Mouse (Mus musculus): ENCODE results near the gene Gnaq.
A peak's percentile ranks its signal among the peaks of the same experiment; 100 is the strongest.

Gene Gnaq

DNA sequence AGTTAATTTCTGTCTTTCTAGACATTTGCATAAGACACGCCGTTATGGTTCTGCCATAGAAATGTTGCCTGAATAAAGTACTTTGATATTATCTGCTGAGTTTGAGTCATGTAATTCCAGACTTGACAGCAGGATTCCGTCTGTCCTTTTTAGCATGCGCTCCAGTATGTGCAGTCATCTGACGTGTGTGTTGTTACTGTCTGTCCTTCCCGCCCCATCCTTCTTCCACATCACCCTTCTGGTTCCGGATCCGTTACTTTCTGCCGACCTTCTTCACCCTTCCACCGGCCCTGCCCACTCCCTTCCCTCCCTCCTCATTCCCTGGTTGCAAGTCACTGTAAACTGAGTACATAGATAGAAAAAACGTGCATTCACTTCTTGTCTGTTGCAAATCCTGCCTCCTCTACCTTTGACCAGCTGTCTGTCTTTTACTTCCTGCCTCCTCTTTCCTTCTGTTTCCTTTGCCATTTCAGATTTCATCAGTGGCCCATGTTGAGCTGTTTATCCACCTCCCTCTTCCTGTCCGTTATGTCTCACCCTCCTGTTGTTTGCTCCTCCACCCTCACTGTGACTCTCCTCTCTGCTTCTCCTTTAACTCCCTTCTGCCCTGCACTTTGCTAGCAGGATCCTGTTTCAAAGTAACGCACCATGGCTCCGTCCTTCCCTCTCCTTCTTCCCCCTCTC lies 185.6 kb downstream of the Gnaq start:
- no peak for DNase-seq (ENCODE audit: low spot score in 2 of 2)

DNA sequence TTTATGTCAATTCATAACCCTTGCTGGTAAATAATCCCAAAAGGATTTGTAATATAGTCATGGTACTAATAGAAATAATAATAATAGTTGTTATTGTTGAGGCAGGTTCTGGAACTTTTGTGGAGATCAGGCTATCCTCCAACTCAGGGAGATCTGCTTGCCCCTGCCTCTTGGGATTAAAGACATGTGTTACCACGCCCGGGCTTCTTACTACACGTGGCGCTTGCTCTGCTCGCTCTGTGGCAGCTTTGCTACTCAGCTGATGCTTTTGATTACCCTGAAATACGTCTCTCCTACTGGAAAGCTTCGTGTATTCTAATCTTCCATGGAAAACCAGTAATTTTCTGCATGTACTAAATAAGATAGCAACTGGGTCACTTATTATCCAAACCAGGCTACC lies 187.4 kb downstream of the Gnaq start:
- no peak for DNase-seq (ENCODE audit: low spot score in 2 of 2)

- no peak for DNase-seq (ENCODE audit: low spot score in 2 of 2)
Measured at GRCm38 (mm10) chr19:16322986-16323385, 190.4 kb downstream of the Gnaq start.

DNA sequence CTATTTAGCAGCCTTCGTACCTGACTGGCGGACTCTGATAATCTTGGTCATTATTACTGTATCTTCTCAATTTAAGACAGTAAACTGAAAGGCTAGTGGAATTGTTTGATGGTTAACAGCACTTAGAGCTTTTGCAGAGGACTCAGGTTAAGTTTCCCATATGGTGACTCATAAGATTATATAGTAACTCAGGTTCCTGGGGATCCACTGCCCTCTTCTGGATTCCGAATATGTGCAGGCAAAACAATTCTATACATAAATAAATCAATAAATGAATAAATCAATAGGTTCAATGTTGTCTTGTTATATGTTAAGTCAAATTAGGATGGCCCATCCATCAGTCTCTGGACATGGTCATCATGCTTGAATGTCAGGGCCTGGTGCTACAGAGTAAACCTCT lies 191.6 kb downstream of the Gnaq start:
- no peak for DNase-seq (ENCODE audit: low spot score in 2 of 2)

GRCm38 (mm10) chr19:16325911-16326310 lies 193.3 kb downstream of the Gnaq start:
- DNase-seq (ENCODE audit: low spot score in 2 of 2): no peak

DNA sequence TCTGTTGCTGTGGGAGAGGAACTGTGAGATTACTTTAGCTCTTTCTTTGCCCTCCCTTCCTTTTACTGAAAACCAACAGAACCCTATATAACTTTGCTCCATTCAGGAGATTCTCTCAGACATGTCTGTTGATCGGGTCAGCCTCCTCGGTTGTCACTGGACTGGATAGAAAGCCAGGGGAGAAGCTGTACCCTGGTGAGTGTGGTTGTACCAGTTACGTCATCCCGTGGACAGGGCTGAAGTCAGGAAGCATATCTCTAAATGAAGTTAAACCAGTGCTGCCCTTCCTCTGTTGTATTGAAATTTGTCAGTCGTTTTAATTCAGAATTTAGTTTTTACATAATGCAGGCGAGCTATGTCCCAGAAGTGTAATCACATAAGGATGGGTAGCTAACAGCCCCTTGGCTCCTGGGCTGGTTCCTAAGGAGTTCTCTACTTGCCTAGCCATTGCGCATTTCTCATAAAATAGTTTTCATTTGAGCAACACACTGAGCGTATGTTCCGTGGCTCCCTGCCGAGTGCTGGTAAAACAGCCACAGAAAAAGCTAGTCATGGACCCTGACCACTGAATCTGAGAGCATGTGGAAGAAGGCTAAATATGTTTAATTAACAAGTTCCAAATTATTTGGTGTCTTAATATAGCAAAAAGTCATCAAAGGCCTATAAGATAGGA lies 194.9 kb downstream of the Gnaq start:
- DNase-seq (ENCODE audit: low spot score in 2 of 2): no peak

DNA sequence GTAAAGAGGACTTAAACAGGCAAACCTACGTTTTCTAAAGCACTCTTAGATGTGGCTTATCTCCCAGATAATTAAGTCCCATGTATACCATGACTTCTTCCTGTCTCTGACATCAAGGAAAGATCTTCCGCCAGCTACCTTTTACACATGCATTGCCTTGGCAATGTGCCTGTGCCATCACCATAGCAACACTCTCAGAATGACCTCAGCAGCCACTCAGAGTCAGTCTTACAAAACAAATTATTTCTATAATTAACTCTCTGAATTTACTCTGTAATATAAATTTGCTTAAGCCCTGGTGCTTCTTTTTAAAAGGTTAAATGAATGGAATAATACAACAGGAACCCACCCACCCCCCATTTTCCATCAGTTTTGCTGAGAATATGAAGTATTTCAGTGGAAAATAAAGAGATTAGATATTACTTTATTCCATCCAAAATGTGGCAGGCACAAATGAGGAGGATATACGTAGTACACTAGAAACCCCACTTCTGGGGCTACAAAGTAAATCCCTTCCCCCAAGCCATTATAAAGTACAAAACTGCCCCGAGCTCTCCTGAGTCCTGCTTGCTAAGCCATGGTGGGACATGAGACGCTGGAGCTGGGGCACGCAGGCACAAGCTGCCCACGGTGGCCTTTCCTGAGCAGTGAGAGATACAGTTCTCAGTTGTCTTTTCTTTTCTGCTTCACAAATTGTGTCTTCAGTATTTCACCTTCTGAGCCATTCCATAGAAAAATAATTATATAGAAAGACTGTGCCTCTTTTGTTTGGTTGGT lies 195.6 kb downstream of the Gnaq start:
- peak; percentile 45 to 54 for DNase-seq (ENCODE audit: low spot score in 2 of 2)

DNA sequence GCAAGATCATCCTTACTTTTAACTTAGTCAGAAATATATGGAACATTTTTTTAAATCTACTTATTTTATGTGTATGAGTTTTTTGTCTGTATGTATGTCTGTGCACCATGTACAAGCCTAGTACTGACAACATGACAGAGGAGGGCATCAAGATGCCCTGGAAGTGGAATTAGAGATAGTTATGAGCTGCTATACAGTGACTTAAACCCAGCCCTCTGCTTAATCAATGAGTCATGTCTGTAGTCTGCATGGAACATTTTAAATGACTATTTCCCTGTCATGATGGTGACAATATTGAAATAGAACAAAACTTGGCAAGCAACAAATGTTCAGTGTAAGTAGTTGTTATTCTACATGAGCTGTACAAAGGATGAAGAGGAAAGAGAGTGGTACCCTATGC lies 196.4 kb downstream of the Gnaq start:
- DNase-seq (ENCODE audit: low spot score in 2 of 2): no peak

DNA sequence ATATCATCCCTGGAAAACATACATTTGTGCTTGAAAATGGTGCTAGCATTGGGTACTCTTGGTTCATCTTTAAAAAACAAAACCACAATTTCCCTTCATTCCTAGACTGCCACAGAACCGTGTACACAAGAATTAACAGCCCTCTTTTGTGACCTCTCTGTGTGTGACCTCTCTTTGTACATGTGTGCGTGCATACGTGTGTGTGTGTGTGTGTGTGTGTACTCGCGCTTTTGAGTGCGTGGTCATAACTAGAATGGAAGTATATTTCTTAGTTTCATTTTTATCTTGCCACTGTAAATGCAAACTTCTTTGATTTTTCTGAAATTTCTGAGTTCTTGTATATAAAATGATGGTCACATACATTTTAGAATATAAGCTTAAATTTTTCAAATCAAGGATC lies 197.0 kb downstream of the Gnaq start:
- no peak for DNase-seq (ENCODE audit: low spot score in 2 of 2)

DNA sequence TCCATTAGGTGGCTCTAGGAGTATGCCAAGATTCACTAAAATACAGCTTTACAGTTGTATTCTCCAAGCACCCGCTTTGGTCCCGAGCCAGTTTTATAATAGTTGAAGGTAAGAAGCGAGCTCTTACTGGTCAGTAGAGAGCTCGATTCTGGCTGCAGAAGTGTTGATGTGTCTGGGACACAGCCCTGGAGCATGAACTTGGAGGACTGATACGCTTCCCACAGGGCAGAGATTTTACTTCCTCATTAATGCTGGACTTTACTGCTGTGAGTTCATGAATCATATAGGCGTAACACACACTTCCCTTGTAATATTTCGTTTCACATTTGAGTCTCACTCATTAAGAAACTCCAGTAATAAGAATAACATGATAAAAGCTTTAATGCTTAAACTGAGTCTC lies 197.5 kb downstream of the Gnaq start:
- DNase-seq (ENCODE audit: low spot score in 2 of 2): no peak

DNA sequence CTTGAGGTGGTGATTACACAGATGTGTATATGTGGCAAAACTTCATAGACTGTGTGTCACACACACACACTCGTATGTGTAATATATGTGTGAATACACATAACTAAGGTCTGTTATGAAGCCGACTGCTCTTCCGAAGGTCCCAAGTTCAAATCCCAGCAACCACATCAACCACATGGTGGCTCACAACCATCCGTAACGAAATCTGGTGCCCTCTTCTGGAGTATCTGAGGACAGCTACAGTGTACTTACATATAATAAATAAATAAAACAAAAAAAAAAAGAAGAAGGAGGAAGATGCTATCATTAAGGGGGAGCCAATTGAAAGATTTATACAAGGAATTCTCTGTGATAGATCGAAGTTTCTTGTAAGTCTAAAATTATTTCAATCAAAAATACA lies 198.4 kb downstream of the Gnaq start:
- DNase-seq (ENCODE audit: low spot score in 2 of 2): no peak

DNA sequence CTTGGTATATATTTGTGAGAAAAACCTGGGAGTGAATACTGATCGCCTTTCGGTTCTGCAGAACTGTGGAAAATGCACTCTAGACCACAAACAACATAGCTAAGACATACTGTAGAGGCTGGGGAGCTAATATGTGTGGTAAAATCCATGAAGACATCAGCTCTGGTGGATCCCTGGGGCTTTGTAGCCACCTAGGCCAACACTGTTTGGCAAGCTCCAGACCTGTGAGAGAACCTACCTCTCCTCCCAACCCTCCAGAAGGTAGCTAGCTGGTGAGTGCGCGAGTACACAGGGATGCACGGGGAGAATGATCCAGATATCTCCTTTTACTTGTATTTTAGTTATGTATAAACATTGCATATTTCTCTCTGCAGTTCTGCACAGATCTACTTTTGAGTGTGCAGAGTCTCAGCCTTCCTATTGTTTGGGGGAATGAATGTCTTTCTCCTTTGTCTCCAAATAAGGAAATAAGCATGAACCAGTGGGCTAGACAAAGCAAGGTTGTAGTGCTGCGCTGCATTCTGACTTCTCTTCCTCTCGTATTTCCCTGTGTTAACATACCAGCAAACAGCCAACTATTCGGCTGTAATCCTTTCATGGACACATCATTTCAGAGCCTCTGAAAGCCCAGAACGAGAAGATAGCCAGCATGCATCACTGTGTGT lies 205.4 kb downstream of the Gnaq start:
- no peak for DNase-seq (ENCODE audit: low spot score in 2 of 2)

GRCm38 (mm10) chr19:16339954-16340586 lies 207.4 kb downstream of the Gnaq start:
- no peak for DNase-seq (ENCODE audit: low spot score in 2 of 2)

GRCm38 (mm10) chr19:16342702-16343101 lies 210.1 kb downstream of the Gnaq start:
- no peak for DNase-seq (ENCODE audit: low spot score in 2 of 2)

- DNase-seq (ENCODE audit: low spot score in 2 of 2): no peak
Measured at GRCm38 (mm10) chr19:16345516-16345915, 212.9 kb downstream of the Gnaq start.

DNA sequence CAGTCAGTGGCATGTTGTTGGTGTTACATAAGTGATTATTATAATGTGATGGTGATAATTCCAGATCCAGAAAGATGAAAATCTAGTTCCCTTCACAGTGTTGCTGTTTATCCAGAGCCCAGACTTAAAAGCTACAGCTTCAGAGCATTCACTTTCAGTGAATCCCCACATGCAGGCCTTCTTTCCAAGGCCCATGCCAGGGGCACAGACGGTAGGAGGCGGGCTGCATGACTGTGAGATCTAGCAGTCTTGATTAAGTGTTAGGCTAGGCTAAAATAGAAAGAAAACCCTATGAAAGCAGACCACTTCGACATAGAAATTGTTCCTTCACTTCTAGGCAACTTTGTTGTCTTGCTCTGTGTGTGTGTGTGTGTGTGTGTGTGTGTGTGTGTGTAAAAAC lies 214.4 kb downstream of the Gnaq start:
- DNase-seq (ENCODE audit: low spot score in 2 of 2): no peak

GRCm38 (mm10) chr19:16353701-16354136 lies 221.1 kb downstream of the Gnaq start:
- DNase-seq (ENCODE audit: low spot score in 2 of 2): no peak

DNA sequence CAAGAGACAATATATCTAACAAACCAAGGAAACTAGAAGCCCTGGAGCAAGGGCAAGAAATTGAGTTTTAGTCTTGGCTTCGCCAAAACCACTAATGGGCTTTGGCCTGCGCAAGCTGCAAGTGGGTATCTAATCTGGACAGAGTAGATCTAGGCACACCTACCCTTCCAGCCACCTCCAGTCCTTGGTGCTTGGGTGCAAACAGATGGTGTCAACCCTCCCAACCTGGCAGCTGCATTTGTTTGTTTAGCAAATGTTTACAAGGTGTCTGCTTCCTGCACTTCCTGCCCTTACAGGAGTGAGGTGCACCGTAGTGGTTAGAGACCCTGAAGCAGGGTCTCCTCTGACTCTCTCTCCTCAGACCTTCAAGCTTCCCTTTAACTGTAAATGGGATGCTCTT lies 225.5 kb downstream of the Gnaq start:
- DNase-seq (ENCODE audit: low spot score in 2 of 2): no peak

GRCm38 (mm10) chr19:16358905-16359304 lies 226.3 kb downstream of the Gnaq start:
- DNase-seq (ENCODE audit: low spot score in 2 of 2): no peak

- no peak for DNase-seq (ENCODE audit: low spot score in 2 of 2)
Measured at GRCm38 (mm10) chr19:16366465-16367063, 233.9 kb downstream of the Gnaq start.

DNA sequence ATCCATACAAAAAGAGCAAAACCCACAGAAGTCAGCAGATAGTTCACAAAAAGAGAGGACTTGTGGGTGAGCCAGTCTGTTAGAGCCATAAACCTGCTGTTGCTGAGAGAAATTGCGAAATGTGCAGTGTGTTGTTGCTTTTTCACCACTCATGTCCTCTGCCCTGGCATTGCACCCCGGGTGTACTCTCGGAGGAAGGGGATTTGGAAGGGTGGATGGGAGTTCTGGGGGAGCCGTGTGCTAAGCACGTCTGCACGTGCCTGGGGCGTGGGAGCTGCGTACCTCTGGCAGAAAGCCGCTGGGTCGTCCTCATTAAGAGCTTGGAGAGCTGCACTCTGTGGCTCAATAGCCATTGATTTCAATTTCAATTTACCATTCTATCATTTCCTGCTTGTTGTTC lies 234.6 kb downstream of the Gnaq start:
- no peak for DNase-seq (ENCODE audit: low spot score in 2 of 2)
